Comparison of ENCODE assay signal across 8 mouse cellular contexts in genomic region chr6:120531020-120531965, GRCm38 (mm10). TPM values are rescaled to one million over a fixed set of nuclear protein-coding genes. Genes with fewer than 3 reads are reported as not detected.
DNase-seq lines count a peak whose midpoint lies in the region; ATAC-seq and TF ChIP-seq lines count a peak whose summit lies in the region.

TSS of gene Hdhd5 (minus strand) at chr6:120531319.

- DNase-seq in 3T3-L1 (ENCODE audit: low read depth, low spot score) = peak; percentile 91
- DNase-seq in adrenal gland, postnatal 4 days (ENCODE audit: low spot score in 2 of 2) = peak; percentile 89
- peak; percentile 97 for DNase-seq in embryonic facial prominence, embryonic 14.5 days (ENCODE audit: low spot score)
- DNase-seq in heart, adult 8-10 months (ENCODE audit: low spot score) = peak; percentile 89
- DNase-seq in kidney, adult 9 months = peak; percentile 91
- DNase-seq in limb, embryonic 14.5 days (ENCODE audit: low spot score) = peak; percentile 95
- DNase-seq in midbrain, postnatal 0 days (ENCODE audit: low spot score) = peak; percentile 96
- peak; percentile 77 to 85 for DNase-seq in spleen, postnatal 14 days (ENCODE audit: low spot score in 2 of 2)

- H3K4me1 ChIP-seq in embryonic facial prominence, embryonic 14.5 days (ENCODE audit: control insufficient read depth, insufficient read depth, low read length) = peaks cover 11% of the 10 kb centered on the region
- H3K4me1 ChIP-seq in limb, embryonic 14.5 days (ENCODE audit: control insufficient read depth, insufficient read depth, low read length) = peaks cover 10% of the 10 kb centered on the region
- peaks cover 8% of the 10 kb centered on the region for H3K4me1 ChIP-seq in midbrain, postnatal 0 days (ENCODE audit: insufficient read depth, low read length)

- peak within 1 kb of the TSS; percentile 84 for H3K9ac ChIP-seq in embryonic facial prominence, embryonic 14.5 days (ENCODE audit: low read depth, low read length)
- H3K9ac ChIP-seq in limb, embryonic 14.5 days (ENCODE audit: low read depth, low read length, severe bottlenecking) = peak within 1 kb of the TSS; percentile 84
- peak within 1 kb of the TSS; percentile 90 for H3K9ac ChIP-seq in midbrain, postnatal 0 days (replicated peaks; ENCODE audit: low read length, poor library complexity, severe bottlenecking)

- no peaks in the 10 kb centered on the region for H3K9me3 ChIP-seq in embryonic facial prominence, embryonic 14.5 days (ENCODE audit: control insufficient read depth, low read length)
- no peaks in the 10 kb centered on the region for H3K9me3 ChIP-seq in limb, embryonic 14.5 days (ENCODE audit: control insufficient read depth, low read length)
- no peaks in the 10 kb centered on the region for H3K9me3 ChIP-seq in midbrain, postnatal 0 days (ENCODE audit: low read length)

- peak within 1 kb of the TSS; percentile 66 for H3K4me2 ChIP-seq in embryonic facial prominence, embryonic 14.5 days (ENCODE audit: low read depth, low read length)
- H3K4me2 ChIP-seq in limb, embryonic 14.5 days (replicated peaks; ENCODE audit: low read depth, low read length, severe bottlenecking) = peak within 1 kb of the TSS; percentile 80
- H3K4me2 ChIP-seq in midbrain, postnatal 0 days (ENCODE audit: low read depth, low read length, poor library complexity, severe bottlenecking) = peak within 1 kb of the TSS; percentile 65

- H3K27ac ChIP-seq in embryonic facial prominence, embryonic 14.5 days (replicated peaks; ENCODE audit: low read depth, low read length) = no peak within 1 kb of the TSS; the same call in 1 of the 2 replicates
- H3K27ac ChIP-seq in limb, embryonic 14.5 days (replicated peaks; ENCODE audit: low read depth, low read length) = peak within 1 kb of the TSS; percentile 33; the same call in 1 of the 2 replicates
- H3K27ac ChIP-seq in midbrain, postnatal 0 days (ENCODE audit: low read depth, low read length) = peak within 1 kb of the TSS; percentile 67

- no peaks in the 10 kb centered on the region for H3K27me3 ChIP-seq in embryonic facial prominence, embryonic 14.5 days (replicated peaks; ENCODE audit: control insufficient read depth, insufficient read depth, low read length)
- no peaks in the 10 kb centered on the region for H3K27me3 ChIP-seq in limb, embryonic 14.5 days (ENCODE audit: control insufficient read depth, insufficient read depth, low read length)
- H3K27me3 ChIP-seq in midbrain, postnatal 0 days (ENCODE audit: insufficient read depth, low read length) = no peaks in the 10 kb centered on the region

- 0 out of 2 replicates have a peak, but pooled peaks have one; percentile 3 for TF ChIP-seq CTCF in midbrain, postnatal 0 days (IDR thresholded peaks at IDR 0.05)

- TF ChIP-seq POLR2A in limb, embryonic 14.5 days (IDR thresholded peaks at IDR 0.05; ENCODE audit: borderline replicate concordance, extremely low read depth, insufficient read depth, insufficient read length) = peak; percentile 93; the same call in 1 of the 2 replicates

- no peaks in the 10 kb centered on the region for H3K36me3 ChIP-seq in embryonic facial prominence, embryonic 14.5 days (ENCODE audit: control insufficient read depth, insufficient read depth, low read length)
- no peaks in the 10 kb centered on the region; the same call in 1 of the 2 replicates for H3K36me3 ChIP-seq in limb, embryonic 14.5 days (ENCODE audit: control insufficient read depth, insufficient read depth, low read length)
- H3K36me3 ChIP-seq in midbrain, postnatal 0 days (ENCODE audit: insufficient read depth, low read length) = no peaks in the 10 kb centered on the region

- ATAC-seq in embryonic facial prominence, embryonic 14.5 days (ENCODE audit: low read depth) = peak; percentile 99
- peak; percentile 97 for ATAC-seq in limb, embryonic 14.5 days (ENCODE audit: low FRiP score, low read depth)
- peak; percentile 99 for ATAC-seq in midbrain, postnatal 0 days (ENCODE audit: low FRiP score)

- H3K4me3 ChIP-seq in embryonic facial prominence, embryonic 14.5 days (ENCODE audit: low read depth, low read length) = peak within 1 kb of the TSS; percentile 71
- H3K4me3 ChIP-seq in limb, embryonic 14.5 days (replicated peaks; ENCODE audit: low read length) = peak within 1 kb of the TSS; percentile 90
- H3K4me3 ChIP-seq in midbrain, postnatal 0 days (ENCODE audit: low read depth, low read length) = peak within 1 kb of the TSS; percentile 89

- under 1% methylated on average over 55 of the region's 75 CpGs for WGBS in embryonic facial prominence, embryonic 14.5 days
- under 1% methylated on average over 57 of the region's 75 CpGs for WGBS in limb, embryonic 14.5 days
- under 1% methylated on average over 75 of the region's 75 CpGs for WGBS in midbrain, postnatal 0 days

RNA-seq across cellular contexts. Expression of gene Hdhd5, which starts in this region (rescaled TPM):
- total RNA-seq in adrenal gland, postnatal 4 days (2021) = 10 to 100 TPM; 34.8 to 35.1 TPM
- 7.4 and 11.0 TPM in 2 replicates for polyA plus RNA-seq in embryonic facial prominence, embryonic 14.5 days (2014; fragmentation: Nextera tagmentation; extraction: Ambion mirVana)
- total RNA-seq in heart, adult 8-10 months (2022) = 10 to 100 TPM; 20.1 to 25.0 (median 22.9) TPM
- 25.2 and 30.3 TPM in 2 replicates for polyA plus RNA-seq in limb, embryonic 14.5 days (2012; rRNA removed)
- polyA plus RNA-seq in limb, embryonic 14.5 days (2014; fragmentation: Nextera tagmentation; extraction: Ambion mirVana) = 10.6 and 12.5 TPM in 2 replicates
- 35.2 and 39.3 TPM in 2 replicates for total RNA-seq in midbrain, postnatal 0 days (2014; rRNA removed)
- polyA plus RNA-seq in midbrain, postnatal 0 days (2015; fragmentation: Nextera tagmentation; extraction: Ambion mirVana) = 14.0 and 16.6 TPM in 2 replicates
